Mouse (Mus musculus) fibroblast of lung, adult 2 months (primary cell): Measurements from ENCODE around the gene Klf7.

Source experiments
- DNase-seq: peaks from one replicate; pipeline ENCODE4 v3.0.0-alpha.2; 2011; ENCODE audit warnings: low read depth

Klf7 gene

DNA sequence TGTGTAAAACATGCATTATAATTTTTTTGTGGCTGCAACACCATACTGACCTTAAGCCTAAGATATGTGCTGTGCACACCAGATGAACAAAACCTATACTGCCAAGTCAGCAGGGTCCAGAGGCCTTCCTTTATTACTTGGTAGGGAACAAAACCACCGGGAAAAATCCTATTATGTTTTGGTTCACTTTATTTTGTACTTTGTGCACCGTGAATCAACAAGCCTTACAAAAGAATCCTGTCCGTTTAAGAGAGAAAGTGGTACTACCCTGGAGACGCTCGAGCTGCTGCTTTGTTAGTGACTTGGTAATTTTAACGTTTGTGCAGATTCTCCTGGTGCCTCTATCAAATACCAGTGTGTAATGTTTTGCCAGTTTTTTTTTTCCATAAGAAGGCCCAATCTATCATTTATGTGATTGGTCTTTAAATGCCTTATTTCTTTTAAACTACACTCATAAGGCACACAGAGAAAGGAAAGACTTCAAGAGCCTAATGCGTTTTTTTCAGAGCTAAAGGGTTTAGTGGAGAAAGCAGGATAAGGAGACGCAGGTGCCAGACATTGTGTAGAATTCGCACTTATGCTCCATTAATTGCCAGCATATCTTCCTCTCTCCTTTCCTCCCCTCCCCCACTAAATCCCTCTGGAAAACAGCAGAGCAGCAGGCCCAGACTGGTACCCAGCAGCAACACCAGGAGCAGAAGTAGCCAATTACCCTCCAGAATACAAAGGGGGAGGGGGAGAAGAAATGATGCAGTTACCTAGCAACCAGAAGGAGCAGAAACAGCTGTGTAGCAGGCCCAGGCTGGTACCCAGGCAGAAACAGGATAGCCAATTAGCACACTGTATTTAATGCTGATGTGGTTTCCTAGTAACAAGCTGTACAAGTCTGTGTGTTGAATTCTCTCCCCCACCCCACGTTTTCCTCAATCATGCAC, 55.5 kb downstream of the Klf7 start:
- DNase-seq, result no peak

DNA sequence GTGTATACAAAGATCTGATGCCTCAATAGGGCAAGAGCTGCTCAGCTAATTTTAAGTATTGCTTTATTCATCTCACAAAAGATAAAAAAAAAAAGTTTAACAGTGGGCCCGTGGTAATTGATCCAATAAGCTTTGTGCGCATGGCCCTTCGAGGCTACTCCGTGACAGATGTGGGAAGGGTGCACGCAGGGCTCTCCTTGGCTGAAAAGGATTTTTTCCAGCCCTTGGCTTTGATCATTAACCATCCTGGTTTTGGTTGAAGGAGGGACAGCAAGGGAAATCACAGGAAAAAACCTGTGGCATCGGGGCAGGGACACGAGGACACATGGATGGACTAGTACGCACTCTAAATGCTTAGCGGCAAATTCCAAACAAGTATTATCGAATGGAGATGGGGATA, 60.6 kb downstream of the Klf7 start:
- DNase-seq, result no peak

DNA sequence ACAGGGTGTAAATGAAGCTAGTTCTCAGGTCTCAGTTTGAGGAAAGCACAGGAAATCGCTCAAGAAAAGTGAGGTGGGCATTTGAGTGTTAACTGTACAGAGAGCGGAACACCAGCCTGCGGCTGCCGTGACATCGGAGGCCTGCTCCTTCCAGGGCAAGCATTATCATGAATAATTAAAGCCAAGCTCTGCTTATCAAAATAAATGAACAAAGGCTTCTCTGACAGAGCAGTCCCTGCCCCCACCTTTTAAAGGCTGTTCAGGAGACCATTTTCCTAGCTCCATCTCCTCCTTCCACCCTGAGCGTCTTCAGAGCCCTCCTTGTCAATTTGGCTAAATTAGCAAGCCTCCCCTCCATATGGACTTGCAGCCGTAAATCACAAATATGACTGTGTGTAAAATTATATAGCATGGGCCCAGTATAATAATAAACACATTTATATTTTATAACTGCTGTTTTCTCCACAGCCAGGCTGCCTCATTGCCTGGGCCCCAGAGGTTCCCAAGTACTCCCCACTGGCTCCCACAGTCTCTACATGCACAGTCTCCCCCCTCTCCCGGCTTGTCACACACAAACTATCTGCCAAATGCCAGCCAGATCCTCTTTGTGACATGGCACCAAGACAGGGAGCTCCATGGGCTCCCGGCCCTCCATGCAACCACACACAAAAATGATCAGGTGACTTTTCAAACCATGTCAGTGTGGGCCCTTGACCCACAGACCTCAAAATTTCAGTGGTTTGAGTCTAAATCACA, 61.2 kb downstream of the Klf7 start:
- DNase-seq, result no peak

DNA sequence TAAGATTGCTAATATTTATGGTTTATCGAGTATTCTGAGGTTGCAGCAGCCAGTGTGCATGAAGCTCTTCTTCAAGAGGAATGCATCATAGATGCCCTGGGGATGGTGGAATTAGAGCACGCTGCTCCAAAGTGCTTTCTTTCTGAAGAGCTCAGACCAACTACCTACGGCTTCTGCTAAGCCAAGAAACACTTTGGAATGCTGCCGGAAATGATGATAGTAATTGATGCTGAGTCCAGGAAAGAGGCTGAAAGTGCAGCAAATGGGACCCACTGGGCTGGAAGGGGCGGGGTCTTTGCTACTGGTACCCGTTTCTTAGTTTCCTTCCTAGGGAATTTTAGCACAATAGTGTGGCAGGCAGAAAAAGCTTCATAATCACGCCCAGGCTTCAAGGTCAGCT, 62.0 kb downstream of the Klf7 start:
- DNase-seq, result no peak

- DNase-seq, result no peak
These were observed 65.5 kb downstream of the Klf7 start for GRCm38 (mm10) chr1:64056541-64056940.

DNA sequence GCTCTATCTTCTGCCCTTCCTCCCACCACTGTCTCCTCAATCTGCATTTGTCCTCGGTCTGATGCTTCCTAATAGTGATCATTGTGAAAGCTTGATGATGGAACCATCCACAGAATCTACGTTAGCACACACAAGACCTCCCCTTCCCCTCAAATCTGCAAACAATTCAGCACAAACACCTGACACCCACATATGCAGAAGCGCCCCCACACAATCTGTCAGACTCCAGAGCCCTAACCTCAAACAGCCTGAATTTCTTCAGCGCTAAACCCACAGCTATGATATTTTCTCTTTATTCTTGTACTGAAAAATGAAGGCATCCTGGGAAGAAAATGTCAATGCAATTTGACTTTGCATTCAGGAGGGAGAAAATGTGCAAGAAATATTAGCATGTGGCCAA, 66.1 kb downstream of the Klf7 start:
- no peak for DNase-seq

GRCm38 (mm10) chr1:64055210-64055609, 66.9 kb downstream of the Klf7 start:
- DNase-seq, result no peak

GRCm38 (mm10) chr1:64052069-64052750, 69.9 kb downstream of the Klf7 start:
- DNase-seq, result no peak

GRCm38 (mm10) chr1:64048567-64048966, 73.5 kb downstream of the Klf7 start:
- no peak for DNase-seq

DNA sequence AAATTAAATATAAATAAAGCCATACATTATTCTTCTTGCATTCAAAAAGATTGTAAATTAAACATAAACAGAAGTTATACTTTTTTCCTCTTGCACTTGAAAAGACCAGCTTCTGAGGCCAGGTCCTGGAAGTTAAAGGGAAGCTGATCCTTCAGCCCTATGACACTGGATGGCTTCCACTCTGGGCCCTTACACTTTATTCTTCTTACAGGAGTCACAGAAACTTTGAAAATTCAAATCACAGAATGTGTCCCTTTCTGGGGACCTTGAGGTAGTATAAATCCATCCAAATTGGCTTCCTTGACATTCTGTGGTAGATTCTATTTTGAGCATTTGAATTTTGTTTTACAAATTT, 75.3 kb downstream of the Klf7 start:
- no peak for DNase-seq

- no peak for DNase-seq
These were observed 75.8 kb downstream of the Klf7 start for GRCm38 (mm10) chr1:64046087-64046801.

- DNase-seq, result no peak
These were observed 77.5 kb downstream of the Klf7 start for GRCm38 (mm10) chr1:64044577-64044976.

DNA sequence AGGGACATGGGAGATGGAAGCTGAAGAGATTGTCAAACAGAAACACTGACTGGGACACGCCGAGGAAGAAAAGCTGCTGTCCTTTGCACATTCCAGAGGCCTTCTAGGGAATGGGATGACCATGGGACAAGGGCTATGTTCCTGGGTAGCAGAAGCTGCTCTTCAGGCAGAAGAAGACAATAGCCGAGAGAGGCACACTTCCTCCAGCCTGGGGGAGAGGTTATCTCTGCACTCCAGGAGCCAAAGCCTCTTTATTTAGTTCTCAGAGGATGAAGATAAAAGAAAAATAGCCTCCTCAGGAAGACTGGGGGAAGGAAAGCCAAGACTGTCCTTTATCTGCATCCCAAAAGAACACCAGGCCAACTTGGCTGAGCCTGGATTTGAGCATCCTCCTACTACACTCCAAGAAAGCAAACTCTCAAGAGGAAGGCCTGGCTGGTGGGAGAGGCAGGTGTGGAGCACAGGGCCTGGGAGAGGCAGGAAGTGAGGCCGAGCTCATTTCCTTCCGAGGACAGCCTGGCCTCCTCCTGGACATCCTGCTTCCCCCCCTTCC, 81.2 kb downstream of the Klf7 start:
- no peak for DNase-seq

DNA sequence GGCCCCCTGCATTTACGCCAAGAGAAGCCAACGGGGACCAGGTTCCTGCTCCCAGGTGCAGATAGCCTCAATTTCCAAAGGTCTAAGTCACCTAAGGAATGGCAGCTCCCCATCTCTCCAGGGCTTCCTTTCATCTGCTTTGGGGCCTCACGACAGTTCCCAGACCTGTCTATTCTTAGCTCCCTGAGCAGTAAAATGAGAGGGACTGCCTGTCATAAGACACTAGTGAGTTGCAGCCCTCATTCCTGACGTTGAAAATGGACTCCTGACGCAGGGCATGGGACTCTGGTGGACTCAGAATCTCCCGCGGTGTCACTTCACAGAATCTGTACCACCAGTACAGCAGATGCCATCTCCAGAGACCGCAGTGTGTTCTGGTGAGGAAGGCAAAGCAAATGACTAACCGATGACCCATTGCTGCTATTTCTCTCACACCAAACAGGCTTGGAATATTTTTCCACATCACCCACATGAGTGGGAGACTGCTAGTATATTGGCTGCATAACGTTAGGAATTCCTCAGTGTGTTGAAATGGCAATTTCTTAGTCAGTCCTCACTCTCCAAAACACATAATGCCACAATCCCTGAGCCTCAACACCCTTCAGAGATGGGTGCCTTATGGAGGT, 81.9 kb downstream of the Klf7 start:
- DNase-seq, result no peak

DNA sequence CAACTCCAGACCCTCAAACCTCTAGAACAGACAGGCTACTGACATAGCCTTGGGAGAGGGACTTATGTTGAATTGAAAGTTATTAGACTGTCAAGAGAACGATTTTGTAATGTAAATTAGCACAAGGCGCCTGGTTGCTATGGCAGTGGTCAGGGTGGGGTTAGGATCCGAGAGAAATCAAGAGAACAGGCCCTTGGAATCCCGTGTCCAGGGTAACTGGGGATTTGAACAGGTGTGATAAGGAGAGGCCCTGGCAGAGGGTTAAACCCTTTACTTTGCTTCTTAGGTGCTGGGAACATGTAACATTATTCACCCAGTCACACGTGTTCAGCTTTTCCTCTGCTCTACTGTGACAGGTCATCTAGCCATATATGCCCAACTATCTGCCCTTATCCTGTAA, 83.7 kb downstream of the Klf7 start:
- no peak for DNase-seq

- no peak for DNase-seq
These were observed 84.3 kb downstream of the Klf7 start for GRCm38 (mm10) chr1:64037800-64038199.

DNA sequence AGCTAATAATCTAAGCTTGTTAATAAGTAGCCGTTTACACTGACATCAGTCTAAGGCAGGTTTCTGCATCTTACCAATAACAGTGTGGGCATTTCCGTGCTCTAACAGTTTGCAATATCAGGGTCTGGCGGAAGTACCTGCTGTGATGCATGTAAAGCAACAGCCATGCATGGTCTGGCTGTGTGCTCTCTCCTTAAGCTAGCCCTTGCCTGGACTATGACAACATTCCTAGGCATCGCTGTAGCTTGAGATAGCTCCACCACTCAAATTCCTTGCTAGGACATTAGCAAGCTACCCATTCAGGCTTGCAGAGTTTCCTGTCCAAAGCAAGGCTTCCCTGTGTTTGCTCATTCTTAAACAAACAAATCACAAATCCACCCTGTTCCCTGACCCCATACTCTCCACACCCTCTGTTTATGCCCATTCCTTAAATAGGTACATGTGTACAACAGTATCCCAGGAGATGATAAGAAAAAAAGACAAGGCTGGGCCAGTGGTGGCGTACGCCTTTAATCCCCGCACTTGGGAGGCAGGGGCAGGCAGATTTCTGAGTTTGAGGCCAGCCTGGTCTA, 85.1 kb downstream of the Klf7 start:
- DNase-seq, result no peak

DNA sequence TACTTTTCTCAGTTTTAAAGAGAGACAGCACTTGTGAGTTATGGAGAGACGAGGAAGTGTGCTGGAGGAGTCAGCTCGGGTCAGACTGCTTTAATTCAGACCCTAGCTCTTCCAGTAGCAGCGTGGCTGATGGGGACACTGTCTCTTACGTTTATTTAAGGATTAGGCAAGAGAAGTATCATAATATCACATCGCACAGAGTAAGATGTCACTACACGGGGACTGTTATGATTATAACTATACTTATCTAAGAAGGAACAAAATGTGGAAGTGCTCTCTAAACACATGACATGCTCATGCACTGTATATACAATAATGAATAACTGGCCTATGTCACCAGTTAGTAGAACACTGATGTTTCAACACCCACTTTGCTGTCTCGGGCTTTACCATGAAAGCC, 86.3 kb downstream of the Klf7 start:
- no peak for DNase-seq

GRCm38 (mm10) chr1:64035087-64035791, 86.8 kb downstream of the Klf7 start:
- no peak for DNase-seq

DNA sequence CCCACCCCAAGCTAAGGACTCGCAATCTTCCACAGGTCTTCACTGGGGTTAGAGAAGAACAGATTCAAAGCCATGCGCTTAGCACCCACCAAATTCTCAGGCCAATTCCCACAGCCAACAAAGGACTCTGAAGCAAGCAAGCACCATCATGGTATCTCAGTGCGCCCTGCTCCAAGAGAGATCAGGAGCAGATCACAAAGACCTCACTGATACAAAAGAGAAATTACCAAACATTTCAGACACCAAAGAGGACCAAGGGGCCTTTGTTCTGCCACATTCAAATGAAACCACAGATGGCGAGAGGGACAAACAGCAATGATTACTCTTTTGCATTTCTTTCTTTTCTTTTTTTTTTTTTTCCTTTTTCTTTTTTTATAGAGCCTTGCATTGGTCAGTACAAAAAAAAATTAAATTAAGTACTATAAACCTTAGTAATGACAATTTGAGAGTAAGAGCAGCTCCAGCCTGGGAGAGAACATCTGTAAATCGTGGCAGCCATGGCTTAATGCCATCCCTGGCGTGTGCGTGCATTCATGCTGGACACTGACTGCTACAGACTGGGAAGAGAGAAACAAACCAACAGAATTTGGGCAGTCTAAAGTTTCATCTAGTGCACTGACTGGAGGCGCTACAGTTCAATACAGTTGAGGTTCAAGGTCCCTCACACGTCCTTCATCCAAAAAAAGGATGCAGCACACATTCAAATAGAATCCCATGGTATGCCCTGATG, 89.4 kb downstream of the Klf7 start:
- DNase-seq, result no peak
